Mouse (Mus musculus): ENCODE results near the gene Errfi1. TPM values are rescaled to one million over a fixed set of nuclear protein-coding genes. Genes with fewer than 3 reads are reported as not detected.

The Errfi1 gene
- polyA plus RNA-seq (2014; fragmentation: Nextera tagmentation; extraction: Ambion mirVana), result 70.2 and 76.9 TPM in 2 replicates

DNA sequence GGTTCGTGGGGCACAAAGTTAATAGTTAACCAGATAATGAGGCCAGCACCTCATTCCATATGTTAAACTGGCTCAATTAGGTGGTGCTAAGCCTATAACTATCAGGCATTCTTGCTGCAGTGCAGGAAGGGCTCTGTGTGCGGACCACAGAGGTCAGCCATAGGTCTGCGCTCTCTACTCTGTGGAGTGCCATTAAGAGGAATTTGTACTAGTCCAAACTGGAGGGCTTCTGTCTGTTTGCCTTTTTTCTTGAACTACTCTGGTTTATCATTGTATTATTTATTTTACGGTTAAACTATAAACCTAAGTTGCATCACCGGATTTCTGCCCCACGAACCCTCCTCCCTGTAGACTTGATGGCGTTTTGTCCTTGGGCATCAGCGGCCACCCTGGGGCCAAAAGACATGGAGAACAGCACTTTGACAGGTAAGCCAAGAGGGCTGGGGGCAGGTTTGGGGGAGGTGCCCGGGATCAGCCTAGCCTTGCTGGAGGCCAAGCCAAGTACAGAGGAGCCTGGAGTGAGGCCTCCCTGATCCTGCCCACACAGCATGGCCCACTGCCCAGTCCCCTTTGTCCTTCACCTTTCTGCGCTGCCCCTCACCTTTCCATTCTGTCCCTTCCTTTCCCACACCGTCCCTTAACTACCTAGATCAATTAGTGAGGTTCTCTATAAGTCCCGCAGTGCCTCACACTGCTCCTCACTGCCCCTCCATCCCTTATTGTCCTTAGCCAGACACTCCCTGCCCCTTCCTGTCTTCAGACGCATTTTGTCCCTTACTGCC lies at the start of gene Errfi1:
Errfi1 (plus strand) TSS at position 240 of the 782 bp plus-strand sequence.
- Histone ChIP-seq H3K9me3 (ENCODE audit: control insufficient read depth, low read length) (no peaks in the 10 kb centered on the region), H3K27ac (ENCODE audit: low read depth, low read length) (peak within 1 kb of the TSS; percentile 97; the same call in 1 of the 2 replicates), H3K36me3 (ENCODE audit: control insufficient read depth, insufficient read depth, low read length) (no peaks in the 10 kb centered on the region), H3K27me3 (ENCODE audit: control insufficient read depth, insufficient read depth, low read length) (no peaks in the 10 kb centered on the region), H3K9ac (replicated peaks; ENCODE audit: low read depth, low read length) (peak within 1 kb of the TSS; percentile 47), H3K4me2 (ENCODE audit: low read depth, low read length) (peak within 1 kb of the TSS; percentile 68), H3K4me3 (ENCODE audit: low read depth, low read length) (peak within 1 kb of the TSS; percentile 83), H3K4me1 (ENCODE audit: control insufficient read depth, insufficient read depth, low read length) (peaks cover 11% of the 10 kb centered on the region)
- 42% methylated on average over 13 of the region's 13 CpGs for WGBS
- ATAC-seq (ENCODE audit: low read depth), result peak; percentile 12; the same call in 1 of the 2 replicates

DNA sequence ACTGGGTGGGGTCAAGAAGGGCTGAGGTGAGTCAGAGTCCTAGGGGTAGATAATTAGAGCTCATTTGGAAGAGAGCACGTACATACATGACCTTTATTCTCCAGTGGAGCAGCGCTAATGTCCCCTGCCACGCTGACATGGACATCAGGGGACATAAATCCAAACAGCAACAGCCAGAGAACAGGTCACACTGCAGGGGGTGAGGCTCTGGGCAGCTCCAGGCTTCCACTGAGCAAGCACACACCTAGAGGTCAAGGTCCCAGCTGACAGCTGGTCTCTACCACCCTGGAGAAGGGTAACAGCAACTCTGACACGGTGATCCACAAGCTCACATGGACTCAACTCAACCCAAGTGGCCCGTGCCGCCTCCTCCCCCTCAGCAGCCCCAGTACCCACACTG lies 49.5 kb upstream of the Errfi1 start:
- 45% methylated on average over 6 of the region's 6 CpGs for WGBS
- H3K27me3 ChIP-seq (ENCODE audit: control insufficient read depth, insufficient read depth, low read length), result no peaks in the 10 kb centered on the region
- H3K27ac ChIP-seq (ENCODE audit: low read depth, low read length), result no peak overlapping the region
- no peak overlapping the region for H3K4me2 ChIP-seq (ENCODE audit: low read depth, low read length)
- H3K36me3 ChIP-seq (ENCODE audit: control insufficient read depth, insufficient read depth, low read length), result no peaks in the 10 kb centered on the region
- no peaks in the 10 kb centered on the region; the same call in 1 of the 2 replicates for H3K4me1 ChIP-seq (ENCODE audit: control insufficient read depth, insufficient read depth, low read length)
- no peak overlapping the region for H3K9ac ChIP-seq (replicated peaks; ENCODE audit: low read depth, low read length)
- H3K9me3 ChIP-seq (ENCODE audit: control insufficient read depth, low read length), result no peaks in the 10 kb centered on the region
- H3K4me3 ChIP-seq (ENCODE audit: low read depth, low read length), result no peak overlapping the region
- ATAC-seq (ENCODE audit: low read depth), result no peak

DNA sequence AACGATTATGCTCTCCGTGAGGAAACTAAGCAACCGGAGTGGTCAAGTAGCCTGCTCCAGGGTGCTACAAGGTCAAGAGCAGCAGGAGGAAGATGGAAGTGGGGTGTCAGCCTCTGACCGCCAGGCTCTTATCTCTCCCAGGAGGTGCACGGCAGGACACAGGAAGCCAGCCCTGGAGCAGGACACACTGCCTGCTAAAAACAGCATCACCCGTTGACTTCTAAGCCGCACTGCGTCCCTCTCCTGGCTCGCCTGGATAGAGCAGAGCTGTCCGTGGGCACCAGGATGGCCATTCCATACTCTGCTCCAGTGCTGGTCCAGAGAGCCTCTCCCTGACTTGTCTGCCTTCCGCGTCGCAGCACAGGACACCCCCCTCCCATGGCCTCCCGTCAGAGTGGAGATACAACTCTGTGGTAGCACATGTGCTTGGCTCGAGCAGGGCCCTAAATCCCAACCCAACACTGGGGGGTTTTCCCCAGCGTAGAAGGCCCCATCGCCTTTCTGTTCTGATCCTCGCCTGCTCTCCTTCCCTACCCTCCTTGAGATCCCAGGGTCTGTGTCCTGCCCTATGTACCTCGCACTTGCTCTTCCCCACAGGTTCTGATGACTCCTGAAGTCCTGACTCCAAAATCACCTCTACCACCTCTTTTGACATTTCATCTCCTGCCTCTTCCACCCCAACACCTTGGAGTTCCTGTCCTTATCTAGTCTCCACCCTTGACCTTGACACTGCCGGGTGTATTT lies 45.8 kb upstream of the Errfi1 start:
- H3K9me3 ChIP-seq (ENCODE audit: control insufficient read depth, low read length), result no peaks in the 10 kb centered on the region
- no peak overlapping the region for H3K9ac ChIP-seq (replicated peaks; ENCODE audit: low read depth, low read length)
- WGBS, result 81% methylated on average over 20 of the region's 20 CpGs
- no peak overlapping the region for H3K4me2 ChIP-seq (ENCODE audit: low read depth, low read length)
- no peak overlapping the region for H3K4me3 ChIP-seq (ENCODE audit: low read depth, low read length)
- H3K27ac ChIP-seq (ENCODE audit: low read depth, low read length), result no peak overlapping the region
- no peaks in the 10 kb centered on the region for H3K36me3 ChIP-seq (ENCODE audit: control insufficient read depth, insufficient read depth, low read length)
- H3K4me1 ChIP-seq (ENCODE audit: control insufficient read depth, insufficient read depth, low read length), result no peaks in the 10 kb centered on the region
- no peaks in the 10 kb centered on the region for H3K27me3 ChIP-seq (ENCODE audit: control insufficient read depth, insufficient read depth, low read length)
- ATAC-seq (ENCODE audit: low read depth), result no peak

DNA sequence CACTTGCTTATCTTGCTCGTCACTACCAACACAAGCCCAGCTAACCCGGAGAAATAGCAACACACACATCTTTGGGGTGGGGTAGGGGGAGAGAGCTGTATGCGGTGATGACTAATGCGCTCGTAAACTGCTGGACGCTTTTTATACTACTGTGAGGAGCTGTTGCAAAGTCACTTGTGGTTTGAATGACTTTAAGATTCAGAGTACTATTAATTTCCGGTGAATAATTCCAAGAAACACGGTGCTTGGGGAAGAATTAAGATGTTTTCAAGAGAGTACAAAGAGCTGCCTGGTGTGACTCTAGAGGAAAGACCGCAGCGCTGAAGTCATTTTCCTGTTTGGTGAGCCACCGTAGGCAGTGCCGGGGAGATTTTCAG lies 45.3 kb upstream of the Errfi1 start:
- no peaks in the 10 kb centered on the region for H3K36me3 ChIP-seq (ENCODE audit: control insufficient read depth, insufficient read depth, low read length)
- H3K27ac ChIP-seq (ENCODE audit: low read depth, low read length), result no peak overlapping the region
- H3K9me3 ChIP-seq (ENCODE audit: control insufficient read depth, low read length), result no peaks in the 10 kb centered on the region
- H3K4me1 ChIP-seq (ENCODE audit: control insufficient read depth, insufficient read depth, low read length), result no peaks in the 10 kb centered on the region
- no peak overlapping the region for H3K4me3 ChIP-seq (ENCODE audit: low read depth, low read length)
- WGBS, result 64% methylated on average over 12 of the region's 12 CpGs
- no peak for ATAC-seq (ENCODE audit: low read depth)
- H3K9ac ChIP-seq (replicated peaks; ENCODE audit: low read depth, low read length), result no peak overlapping the region
- no peaks in the 10 kb centered on the region for H3K27me3 ChIP-seq (ENCODE audit: control insufficient read depth, insufficient read depth, low read length)
- no peak overlapping the region for H3K4me2 ChIP-seq (ENCODE audit: low read depth, low read length)

DNA sequence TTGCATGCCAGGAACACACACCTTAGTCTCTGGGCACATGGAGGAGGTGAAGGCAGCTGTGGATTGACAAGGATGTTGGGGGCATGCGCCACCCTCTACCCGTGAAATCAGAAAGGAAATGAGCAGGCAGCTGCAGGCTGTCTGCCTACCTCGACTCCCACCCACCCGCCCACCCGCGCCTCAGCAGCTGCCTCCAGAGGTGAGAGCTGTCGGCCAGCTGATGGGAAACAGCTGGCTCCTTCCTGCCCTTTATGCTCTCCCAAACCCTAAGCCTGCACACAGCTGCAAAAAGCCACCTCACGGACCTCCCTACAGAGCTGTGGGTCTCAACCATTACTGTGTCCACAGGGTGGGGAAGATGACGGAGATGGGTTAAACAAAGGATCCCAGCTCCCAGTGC lies 44.4 kb upstream of the Errfi1 start:
- no peak overlapping the region for H3K9ac ChIP-seq (replicated peaks; ENCODE audit: low read depth, low read length)
- H3K4me3 ChIP-seq (ENCODE audit: low read depth, low read length), result no peak overlapping the region
- 59% methylated on average over 9 of the region's 9 CpGs for WGBS
- no peak for ATAC-seq (ENCODE audit: low read depth)
- H3K4me2 ChIP-seq (ENCODE audit: low read depth, low read length), result no peak overlapping the region
- H3K9me3 ChIP-seq (ENCODE audit: control insufficient read depth, low read length), result no peaks in the 10 kb centered on the region
- H3K27me3 ChIP-seq (ENCODE audit: control insufficient read depth, insufficient read depth, low read length), result no peaks in the 10 kb centered on the region
- no peaks in the 10 kb centered on the region for H3K36me3 ChIP-seq (ENCODE audit: control insufficient read depth, insufficient read depth, low read length)
- no peak overlapping the region for H3K27ac ChIP-seq (ENCODE audit: low read depth, low read length)
- H3K4me1 ChIP-seq (ENCODE audit: control insufficient read depth, insufficient read depth, low read length), result no peaks in the 10 kb centered on the region

DNA sequence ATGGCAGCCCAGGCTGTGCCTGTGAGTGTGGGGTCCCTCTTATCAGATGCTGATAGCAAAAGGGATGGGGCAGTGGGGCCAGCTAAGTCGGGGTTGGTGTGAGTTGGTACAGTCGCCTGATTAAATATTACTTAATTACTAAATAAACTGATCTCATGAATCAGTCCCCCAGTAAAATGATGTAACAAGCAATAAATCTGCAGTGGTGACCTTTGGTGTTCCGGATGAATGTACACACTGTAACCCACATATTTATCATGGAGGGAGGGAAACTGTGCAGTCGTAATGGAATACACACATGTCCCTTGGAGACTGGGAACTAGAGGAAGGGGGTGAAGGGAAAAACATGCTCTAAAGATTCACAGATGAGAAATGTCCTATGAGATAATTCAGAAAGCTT lies 38.6 kb upstream of the Errfi1 start:
- Histone ChIP-seq H3K9me3 (ENCODE audit: control insufficient read depth, low read length) (no peaks in the 10 kb centered on the region), H3K36me3 (ENCODE audit: control insufficient read depth, insufficient read depth, low read length) (no peaks in the 10 kb centered on the region), H3K4me1 (ENCODE audit: control insufficient read depth, insufficient read depth, low read length) (no peaks in the 10 kb centered on the region), H3K4me3 (ENCODE audit: low read depth, low read length) (no peak overlapping the region), H3K27ac (ENCODE audit: low read depth, low read length) (no peak overlapping the region), H3K27me3 (ENCODE audit: control insufficient read depth, insufficient read depth, low read length) (no peaks in the 10 kb centered on the region), H3K9ac (replicated peaks; ENCODE audit: low read depth, low read length) (no peak overlapping the region), H3K4me2 (ENCODE audit: low read depth, low read length) (no peak overlapping the region)
- ATAC-seq (ENCODE audit: low read depth), result no peak
- WGBS, result 82% methylated on average over 4 of the region's 4 CpGs

DNA sequence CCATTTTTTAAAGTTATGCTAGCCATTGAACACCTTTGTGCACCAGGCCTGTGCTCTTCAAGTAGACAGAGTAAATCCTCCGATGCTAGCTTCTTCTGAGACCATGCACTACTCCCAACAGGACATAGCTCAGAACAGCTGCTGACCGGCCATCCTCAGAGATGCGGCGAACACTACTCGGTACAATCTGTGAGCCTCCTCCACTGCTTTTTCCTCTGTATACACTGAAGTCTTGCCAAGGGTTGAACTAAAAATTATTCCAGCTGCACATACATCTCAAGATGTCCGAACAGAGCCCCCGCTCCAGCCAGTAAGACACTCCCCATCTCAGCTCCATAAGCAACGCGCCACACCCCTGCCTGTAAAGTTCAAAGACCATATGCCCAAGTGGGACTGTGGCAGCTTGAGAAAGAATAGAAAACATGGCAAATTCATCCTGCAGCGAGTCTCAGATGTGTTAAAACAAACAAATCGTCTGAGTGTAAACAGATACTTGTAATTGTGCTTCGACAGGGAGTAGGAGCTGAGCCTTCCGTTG lies 37.2 kb upstream of the Errfi1 start:
- Histone ChIP-seq H3K27ac (ENCODE audit: low read depth, low read length) (no peak overlapping the region), H3K4me2 (ENCODE audit: low read depth, low read length) (no peak overlapping the region), H3K4me1 (ENCODE audit: control insufficient read depth, insufficient read depth, low read length) (no peaks in the 10 kb centered on the region), H3K4me3 (ENCODE audit: low read depth, low read length) (no peak overlapping the region), H3K9ac (replicated peaks; ENCODE audit: low read depth, low read length) (no peak overlapping the region), H3K9me3 (ENCODE audit: control insufficient read depth, low read length) (no peaks in the 10 kb centered on the region), H3K27me3 (ENCODE audit: control insufficient read depth, insufficient read depth, low read length) (no peaks in the 10 kb centered on the region), H3K36me3 (ENCODE audit: control insufficient read depth, insufficient read depth, low read length) (no peaks in the 10 kb centered on the region)
- no peak for ATAC-seq (ENCODE audit: low read depth)
- WGBS, result 84% methylated on average over 13 of the region's 13 CpGs

DNA sequence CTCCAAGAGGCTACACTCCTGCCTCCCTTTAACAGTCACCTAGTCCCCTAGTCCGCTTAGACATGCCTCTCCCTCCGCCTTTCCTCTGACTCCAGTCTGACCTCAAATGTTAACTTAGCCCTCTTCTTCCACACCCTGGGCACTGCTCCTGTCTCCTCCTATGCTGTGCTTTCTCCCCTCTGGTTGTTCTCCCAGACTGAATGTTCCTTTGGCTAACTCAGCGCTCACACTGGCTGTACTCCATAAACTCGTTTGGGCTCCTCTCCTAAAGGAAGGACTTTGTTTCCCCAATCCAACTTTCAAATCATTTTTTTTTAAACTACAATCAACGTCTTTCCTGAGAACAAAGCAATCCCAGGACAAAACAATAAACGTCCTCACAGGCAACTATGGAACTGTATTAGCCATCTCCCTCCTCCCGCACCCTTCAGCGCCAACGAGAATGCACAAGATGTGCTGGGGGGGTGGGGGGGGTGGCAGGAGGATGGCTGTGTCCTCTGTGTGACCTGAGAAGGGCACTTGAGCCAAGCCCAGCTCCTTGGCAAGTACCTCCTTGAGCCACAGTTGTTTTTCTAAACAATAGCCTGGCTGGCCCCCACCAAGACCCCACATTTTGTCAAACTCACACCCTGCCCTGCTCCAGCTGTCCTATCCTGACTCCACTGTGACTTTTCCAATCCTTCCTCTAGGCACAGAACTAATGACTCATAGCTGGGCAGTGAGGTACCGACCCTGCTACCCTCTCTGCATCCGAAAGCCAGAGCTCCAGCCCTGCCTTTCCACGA lies 34.4 kb upstream of the Errfi1 start:
- H3K4me2 ChIP-seq (ENCODE audit: low read depth, low read length), result no peak overlapping the region
- H3K36me3 ChIP-seq (ENCODE audit: control insufficient read depth, insufficient read depth, low read length), result no peaks in the 10 kb centered on the region
- no peaks in the 10 kb centered on the region for H3K9me3 ChIP-seq (ENCODE audit: control insufficient read depth, low read length)
- WGBS, result 69% methylated on average over 12 of the region's 12 CpGs
- H3K27me3 ChIP-seq (ENCODE audit: control insufficient read depth, insufficient read depth, low read length), result no peaks in the 10 kb centered on the region
- no peaks in the 10 kb centered on the region for H3K4me1 ChIP-seq (ENCODE audit: control insufficient read depth, insufficient read depth, low read length)
- no peak for ATAC-seq (ENCODE audit: low read depth)
- H3K9ac ChIP-seq (replicated peaks; ENCODE audit: low read depth, low read length), result no peak overlapping the region
- H3K27ac ChIP-seq (ENCODE audit: low read depth, low read length), result no peak overlapping the region
- H3K4me3 ChIP-seq (ENCODE audit: low read depth, low read length), result no peak overlapping the region

Measured in neural tube, embryonic 14.5 days (tissue).